Mouse (Mus musculus): ENCODE data around the gene Ankrd63.
A peak's percentile ranks its signal among the peaks of the same experiment; 100 is the strongest.

Gene Ankrd63

GRCm38 (mm10) chr2:118726873-118727272 is 23.1 kb upstream of the Ankrd63 start:
- no peak for DNase-seq (ENCODE audit: low read depth, low spot score)

- DNase-seq (ENCODE audit: low read depth, low spot score) = no peak
These were observed 21.7 kb upstream of the Ankrd63 start for GRCm38 (mm10) chr2:118725511-118725910.

- DNase-seq (ENCODE audit: low read depth, low spot score) = no peak
These were observed 20.1 kb upstream of the Ankrd63 start for GRCm38 (mm10) chr2:118723693-118724486.

GRCm38 (mm10) chr2:118716677-118717076 is 12.9 kb upstream of the Ankrd63 start:
- no peak for DNase-seq (ENCODE audit: low read depth, low spot score)

GRCm38 (mm10) chr2:118714230-118714629 is 10.5 kb upstream of the Ankrd63 start:
- no peak for DNase-seq (ENCODE audit: low read depth, low spot score)

GRCm38 (mm10) chr2:118713631-118714030 is 9.9 kb upstream of the Ankrd63 start:
- no peak for DNase-seq (ENCODE audit: low read depth, low spot score)

GRCm38 (mm10) chr2:118711038-118711494 is 7.3 kb upstream of the Ankrd63 start:
- no peak for DNase-seq (ENCODE audit: low read depth, low spot score)

GRCm38 (mm10) chr2:118709655-118710221 is 6.0 kb upstream of the Ankrd63 start:
- no peak for DNase-seq (ENCODE audit: low read depth, low spot score)

- no peak for DNase-seq (ENCODE audit: low read depth, low spot score)
These were observed 4.7 kb upstream of the Ankrd63 start for GRCm38 (mm10) chr2:118708472-118708871.

GRCm38 (mm10) chr2:118706436-118706835 is 2.7 kb upstream of the Ankrd63 start:
- no peak for DNase-seq (ENCODE audit: low read depth, low spot score)

- no peak for DNase-seq (ENCODE audit: low read depth, low spot score)
These were observed 641 bp downstream of the Ankrd63 start for GRCm38 (mm10) chr2:118702883-118703761.

GRCm38 (mm10) chr2:118701971-118702882 is 1.5 kb downstream of the Ankrd63 start:
- no peak for DNase-seq (ENCODE audit: low read depth, low spot score)

GRCm38 (mm10) chr2:118701161-118701560 is 2.6 kb downstream of the Ankrd63 start:
- DNase-seq (ENCODE audit: low read depth, low spot score) = no peak

- DNase-seq (ENCODE audit: low read depth, low spot score) = peak; percentile 36
These were observed 3.3 kb downstream of the Ankrd63 start for GRCm38 (mm10) chr2:118700179-118701062.

GRCm38 (mm10) chr2:118697955-118698354 is 5.8 kb downstream of the Ankrd63 start:
- DNase-seq (ENCODE audit: low read depth, low spot score) = no peak

- no peak for DNase-seq (ENCODE audit: low read depth, low spot score)
These were observed 6.4 kb downstream of the Ankrd63 start for GRCm38 (mm10) chr2:118697311-118697877.

GRCm38 (mm10) chr2:118696451-118697308 is 7.1 kb downstream of the Ankrd63 start:
- no peak for DNase-seq (ENCODE audit: low read depth, low spot score)

- DNase-seq (ENCODE audit: low read depth, low spot score) = peak; percentile 71
These were observed 8.0 kb downstream of the Ankrd63 start for GRCm38 (mm10) chr2:118695677-118696232.

Measured in c-Kit-negative CD71-positive TER-119-positive erythroid progenitor cells, embryonic 14.5 days (primary cell).